ENCODE assay signal across 19 mouse cellular contexts in the genomic region with DNA sequence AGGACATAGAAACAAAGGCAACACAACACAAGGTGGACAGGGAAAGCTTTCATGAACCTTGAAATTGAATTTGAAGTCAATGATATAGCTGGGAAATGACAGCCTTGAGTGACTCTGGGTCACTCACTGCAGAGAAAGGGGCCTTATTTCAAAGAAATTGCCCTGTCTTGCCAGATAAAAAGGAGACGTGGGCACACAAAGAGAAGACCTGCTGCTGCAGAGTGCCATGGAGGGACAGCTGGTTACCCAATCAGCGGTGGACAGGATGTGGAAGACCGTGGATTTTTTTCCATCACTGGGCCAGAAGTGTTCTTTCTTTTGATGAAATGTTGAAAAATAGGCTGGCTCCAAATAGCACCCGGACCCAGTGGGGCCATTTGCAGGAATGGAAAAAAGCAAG.
"Had no signal": no experiment of that assay in that cellular context is flagged by ENCODE, and none has a peak within 500 bp of the region (broad histone marks: within the 10 kb centered on the region; RNA-seq: fewer than 3 reads in every experiment).

No protein-coding gene starts in this region.

- ATAC-seq: liver, postnatal 0 days; lung, postnatal 0 days; midbrain, embryonic 15.5 days had no signal

- H3K9me3 ChIP-seq: lung, embryonic 15.5 days; midbrain, embryonic 15.5 days; neural tube, embryonic 13.5 days; neural tube, embryonic 15.5 days had no signal

- H3K4me3 ChIP-seq: lung, embryonic 15.5 days; megakaryocyte, embryonic 14.5 days; midbrain, embryonic 15.5 days; neural tube, embryonic 13.5 days; neural tube, embryonic 15.5 days had no signal

- DNase-seq: liver, postnatal 0 days; lung, adult 2 months; lung, postnatal 14 days; lung, postnatal 36 days; retina, postnatal 1 day; right cerebral cortex, adult 18-20 months; right cerebral cortex, postnatal 25 days; spleen, adult 18-20 months; thymus, adult 18-20 months; thymus, postnatal 14 days; thymus, postnatal 36 days had no signal

- H3K27ac ChIP-seq: lung, embryonic 15.5 days; macrophage; midbrain, embryonic 15.5 days; neural tube, embryonic 13.5 days; neural tube, embryonic 15.5 days had no signal

- H3K9ac ChIP-seq: liver, postnatal 0 days; lung, embryonic 15.5 days; midbrain, embryonic 15.5 days; neural tube, embryonic 13.5 days; neural tube, embryonic 15.5 days had no signal

- H3K4me1 ChIP-seq: lung, embryonic 15.5 days; megakaryocyte, embryonic 14.5 days; neural tube, embryonic 13.5 days; neural tube, embryonic 15.5 days had no signal

- H3K27me3 ChIP-seq: lung, embryonic 15.5 days; megakaryocyte, embryonic 14.5 days; midbrain, embryonic 15.5 days; neural tube, embryonic 15.5 days had no signal

- H3K4me2 ChIP-seq: lung, embryonic 15.5 days; midbrain, embryonic 11.5 days; midbrain, embryonic 15.5 days; neural tube, embryonic 13.5 days; neural tube, embryonic 15.5 days had no signal

- H3K36me3 ChIP-seq: lung, embryonic 15.5 days; midbrain, embryonic 15.5 days; neural tube, embryonic 13.5 days; neural tube, embryonic 15.5 days had no signal
